Mouse (Mus musculus): ENCODE data around the gene Apc2. TPM values are rescaled to one million over a fixed set of nuclear protein-coding genes. Genes with fewer than 3 reads are reported as not detected.

Apc2 gene
- total RNA-seq, 4 experiments from 2014 or later = 2.2 to 3.1 (median 2.2) TPM

DNA sequence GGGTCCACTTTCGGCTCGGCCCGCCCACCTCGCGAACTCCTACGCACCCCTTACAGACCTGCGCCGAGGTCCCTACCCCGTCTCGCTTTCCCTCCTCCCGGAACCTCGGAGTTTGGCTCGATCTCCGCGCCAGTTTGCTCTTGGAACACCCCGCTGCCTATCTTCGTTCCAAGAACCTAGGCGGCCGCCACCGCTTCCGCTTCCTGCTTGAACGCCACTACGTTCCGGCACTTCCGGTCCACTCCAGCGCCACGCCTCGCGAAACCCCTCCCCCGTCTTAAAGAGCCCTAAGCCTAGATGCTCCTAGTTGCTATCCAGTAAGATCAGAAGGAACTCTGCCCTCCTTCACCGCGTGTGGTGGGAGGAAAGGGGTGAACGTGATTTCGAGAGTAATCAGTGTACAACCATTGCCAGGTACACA lies 24.6 kb downstream of the Apc2 start, which contains the start of gene 2310011J03Rik:
Gene 2310011J03Rik, minus strand, starts transcription at position 198 of the 421 bp plus-strand sequence.
- peak; percentile 96 for DNase-seq (ENCODE audit: low spot score)

DNA sequence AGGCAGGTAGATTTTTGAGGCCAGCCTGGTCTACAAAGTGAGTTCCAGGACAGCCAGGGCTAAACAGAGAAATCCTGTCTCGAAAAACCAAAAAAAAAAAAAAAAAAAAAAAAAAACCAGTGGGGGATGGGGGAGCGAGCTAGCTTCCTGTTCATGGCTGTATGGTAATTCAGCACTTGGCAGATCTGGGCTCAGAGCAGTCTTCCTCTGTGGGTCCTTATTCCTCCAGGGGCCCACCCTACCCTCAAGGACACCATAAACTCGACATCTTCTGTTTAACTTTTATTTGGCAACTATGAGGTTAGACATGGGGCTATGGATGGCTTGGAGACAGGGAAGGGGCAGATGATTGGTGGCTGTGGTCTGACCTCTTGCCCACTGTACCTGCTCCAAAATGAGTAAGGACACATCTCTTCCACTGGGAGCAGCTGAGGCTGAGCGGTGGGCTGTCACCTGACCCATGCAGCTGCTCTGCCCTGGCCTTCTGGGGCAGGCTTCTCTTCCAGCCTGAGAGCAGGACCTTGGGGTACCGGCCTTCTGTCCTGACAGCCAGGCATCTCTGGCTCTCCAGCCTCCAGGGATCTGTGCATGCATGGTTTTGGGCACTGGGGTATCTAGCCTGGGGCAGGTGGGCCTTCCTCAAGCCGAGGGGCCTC lies 25.4 kb downstream of the Apc2 start:
- DNase-seq (ENCODE audit: low spot score) = no peak

DNA sequence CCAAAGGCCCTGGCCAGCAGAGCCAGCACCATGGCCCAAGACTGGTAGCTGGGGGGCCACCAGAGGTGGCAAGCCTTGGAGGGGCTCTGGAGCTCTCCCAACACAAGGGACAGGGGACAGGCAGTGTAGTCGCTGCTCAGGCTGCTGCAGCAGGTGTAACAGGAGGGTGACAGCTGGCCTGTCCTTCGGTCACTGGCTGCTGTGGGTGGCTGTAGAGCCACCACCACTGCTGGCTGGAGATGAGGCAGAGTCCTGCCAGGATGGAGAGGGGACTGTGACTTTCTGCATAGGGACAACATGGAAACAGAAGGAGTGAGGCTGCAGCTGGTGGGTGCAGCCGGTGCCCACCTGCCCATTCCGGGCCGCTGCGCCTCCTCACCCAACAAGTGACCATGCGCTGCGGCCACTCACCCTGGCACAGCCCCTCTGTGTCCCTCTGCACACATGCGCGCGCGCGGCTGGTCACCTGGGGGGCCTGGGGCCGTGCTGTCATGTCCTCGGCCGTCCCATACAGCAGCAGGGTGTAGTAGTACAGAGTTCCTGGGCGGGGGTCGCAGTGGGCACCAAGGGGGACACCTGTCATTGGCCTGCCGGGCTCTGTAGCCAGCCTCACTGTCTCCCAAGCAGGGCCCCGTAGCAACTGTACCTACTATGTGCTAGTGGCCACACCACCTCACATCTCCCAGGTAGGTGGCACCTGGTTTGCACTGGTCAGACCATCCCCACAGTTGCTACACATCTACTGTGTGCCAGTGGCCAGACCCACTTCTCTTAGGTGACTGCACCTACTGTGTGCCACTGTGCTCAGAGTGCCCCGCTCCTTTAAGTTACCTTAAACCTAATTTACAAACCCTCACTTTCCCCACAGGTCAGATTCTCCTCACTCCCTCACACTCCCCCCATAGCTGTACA lies 26.1 kb downstream of the Apc2 start:
- DNase-seq (ENCODE audit: low spot score) = no peak

DNA sequence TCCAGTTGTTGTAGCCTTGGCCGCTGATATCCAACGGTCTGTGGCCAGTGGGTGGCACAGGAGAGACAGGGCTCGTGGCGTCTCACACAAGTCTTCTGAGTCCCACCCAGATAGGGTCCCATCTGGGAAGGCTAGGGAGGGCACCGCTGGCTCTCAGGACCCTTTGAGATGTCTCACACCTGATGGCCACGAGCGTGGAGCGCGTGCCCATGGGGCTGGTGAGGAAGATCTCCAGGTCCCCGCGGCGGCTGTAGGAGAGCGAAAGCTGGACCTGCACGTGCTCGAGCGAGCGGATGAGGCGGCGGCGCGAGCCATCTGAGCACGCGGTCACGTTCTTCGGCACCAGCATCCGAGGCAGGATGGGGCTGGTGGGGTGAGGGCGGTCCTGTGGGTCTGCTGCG lies 27.0 kb downstream of the Apc2 start:
- no peak for DNase-seq (ENCODE audit: low spot score)

DNA sequence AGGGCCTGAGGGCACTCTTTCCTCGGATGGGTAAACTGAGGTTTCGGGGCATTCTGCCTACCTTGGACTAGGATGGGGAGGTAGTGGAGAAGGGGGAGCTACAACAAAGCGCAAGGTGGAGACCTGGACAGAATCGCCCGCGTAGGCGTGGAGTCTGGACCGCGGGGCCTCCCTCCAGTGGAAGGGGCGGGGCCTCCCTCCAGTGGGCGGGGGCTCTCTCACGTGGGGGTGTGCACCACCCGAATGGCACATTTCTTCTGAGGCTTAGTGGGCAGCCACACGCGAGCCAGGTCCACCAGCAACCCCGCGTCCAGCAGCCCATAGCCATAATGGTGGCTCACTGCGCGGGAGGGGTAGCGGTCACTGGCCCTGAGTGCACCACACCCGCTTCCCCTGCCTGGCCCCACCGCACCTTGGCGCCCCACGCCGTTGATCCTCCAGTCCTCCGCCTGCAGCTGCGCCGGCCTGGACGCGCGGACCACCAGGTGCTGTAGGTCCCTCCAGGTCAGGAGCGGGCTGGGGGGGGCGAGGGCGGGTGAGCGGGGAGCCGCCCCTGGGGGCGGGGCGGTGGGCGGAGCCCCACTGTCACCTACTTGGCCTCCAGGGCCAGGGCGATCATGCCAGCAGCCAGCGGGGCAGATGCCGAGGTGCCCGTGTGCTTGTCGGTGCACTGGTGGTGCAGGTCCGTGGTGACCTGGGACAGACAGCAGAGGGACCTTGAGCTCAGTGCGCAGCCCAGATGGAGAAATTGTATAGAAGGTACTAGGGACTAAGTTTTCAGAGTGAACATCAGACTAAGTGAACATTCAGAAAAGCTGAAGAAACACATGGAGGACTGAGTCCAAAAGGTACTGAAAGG lies 27.7 kb downstream of the Apc2 start:
- DNase-seq (ENCODE audit: low spot score) = peak; percentile 62

DNA sequence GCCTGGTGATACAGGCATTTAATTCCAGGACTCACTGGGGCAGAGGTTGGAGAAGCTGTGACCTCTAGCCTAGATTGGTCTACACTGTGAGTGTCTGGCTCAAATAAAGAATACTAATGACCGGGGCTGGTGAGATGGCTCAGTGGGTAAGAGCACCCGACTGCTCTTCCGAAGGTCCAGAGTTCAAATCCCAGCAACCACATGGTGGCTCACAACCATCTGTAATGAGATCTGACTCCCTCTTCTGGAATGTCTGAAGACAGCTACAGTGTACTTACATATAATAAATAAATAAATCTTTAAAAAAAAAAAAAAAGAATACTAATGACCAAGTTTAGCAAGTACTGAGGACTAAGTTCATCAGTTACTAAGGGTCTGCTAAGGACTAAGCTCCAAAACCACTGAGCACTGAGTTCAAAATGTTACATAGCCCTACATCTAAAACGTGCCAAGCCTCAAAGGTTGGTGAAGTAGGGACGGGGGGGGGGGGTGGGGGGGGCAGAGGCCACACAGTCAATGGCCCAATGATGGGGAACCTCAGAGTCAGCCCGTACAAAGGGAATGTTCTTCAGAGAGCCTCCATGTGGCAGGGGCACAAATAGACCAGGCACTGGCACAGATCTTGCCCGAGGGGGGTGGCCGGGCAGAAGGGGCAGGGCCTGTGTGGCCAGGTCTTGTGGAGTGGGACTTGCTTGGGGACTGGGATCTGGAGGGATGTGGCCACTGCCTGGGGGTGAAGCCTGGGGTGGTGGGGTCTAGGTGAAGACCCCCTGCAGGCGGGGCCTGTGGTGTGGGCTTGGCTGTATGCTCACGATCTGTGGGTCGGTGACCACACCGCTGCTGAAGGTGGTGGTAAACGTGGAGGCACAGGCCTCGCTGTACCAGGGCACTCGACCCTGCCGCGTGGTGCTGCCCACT lies 28.6 kb downstream of the Apc2 start:
- DNase-seq (ENCODE audit: low spot score) = no peak

DNA sequence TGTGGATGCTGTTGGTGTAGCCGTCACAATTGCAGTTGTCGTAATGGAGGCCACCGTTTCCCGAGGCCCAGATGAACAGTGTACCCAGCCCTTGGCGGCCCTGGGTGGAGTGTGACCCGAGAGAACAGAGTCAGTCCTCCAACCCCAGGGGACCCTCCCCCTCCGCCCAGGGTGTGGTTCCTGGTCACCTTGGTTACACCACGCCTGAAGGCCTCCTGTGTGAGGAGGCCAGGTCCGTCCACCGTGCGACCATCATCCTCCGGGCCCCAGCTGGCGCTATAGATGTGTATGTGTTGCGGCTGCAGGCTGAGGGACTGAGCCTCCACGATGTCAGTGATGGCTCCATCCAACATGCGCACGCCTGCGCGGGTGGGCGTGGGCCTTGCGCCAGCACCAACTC lies 29.3 kb downstream of the Apc2 start:
- DNase-seq (ENCODE audit: low spot score) = no peak

DNA sequence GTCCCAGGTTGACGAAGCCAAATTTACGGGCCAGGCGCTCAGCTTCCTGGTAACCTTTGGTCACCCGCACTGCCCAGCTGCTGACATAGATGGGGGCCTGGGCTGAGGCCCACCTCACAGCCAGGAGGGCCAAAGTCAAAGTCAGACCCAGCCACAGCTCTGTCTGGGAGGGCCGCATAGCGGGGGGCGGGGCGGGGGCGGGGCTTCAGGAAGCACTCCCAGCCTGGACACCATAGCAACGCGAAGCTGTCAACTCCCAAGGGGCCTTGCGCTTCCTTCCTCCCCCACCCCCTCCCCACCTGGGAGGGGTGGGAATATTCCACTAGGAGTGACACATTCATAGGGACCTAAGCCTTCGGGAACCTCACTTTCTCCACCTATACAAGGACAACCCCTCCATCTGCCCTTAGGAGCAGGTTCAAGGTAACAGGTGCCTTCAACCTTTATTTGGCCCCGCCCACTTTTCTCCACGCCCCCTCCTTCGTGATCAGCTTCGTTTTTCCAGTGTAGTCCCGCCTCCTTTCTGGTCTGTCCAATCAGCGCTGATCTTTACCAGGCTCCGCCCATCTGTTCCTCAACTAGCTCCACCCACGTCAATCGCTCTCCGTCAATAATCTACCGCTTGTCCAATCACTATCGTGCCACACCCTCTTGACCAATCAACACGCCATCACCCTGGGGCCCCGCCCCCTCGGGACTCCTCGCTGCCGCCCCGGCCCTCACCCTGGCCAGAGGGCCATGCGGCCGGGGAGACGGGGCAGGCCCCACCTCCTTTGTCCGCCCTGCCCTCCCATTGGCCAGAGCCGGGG lies 33.7 kb downstream of the Apc2 start, which contains the start of the genes Pcsk4 and Reep6:
Gene Pcsk4, minus strand, starts transcription at position 226 of the 809 bp plus-strand sequence.
Gene Reep6, plus strand, starts transcription at position 681 of the 809 bp plus-strand sequence.
- peak; percentile 91 for DNase-seq (ENCODE audit: low spot score)

DNA sequence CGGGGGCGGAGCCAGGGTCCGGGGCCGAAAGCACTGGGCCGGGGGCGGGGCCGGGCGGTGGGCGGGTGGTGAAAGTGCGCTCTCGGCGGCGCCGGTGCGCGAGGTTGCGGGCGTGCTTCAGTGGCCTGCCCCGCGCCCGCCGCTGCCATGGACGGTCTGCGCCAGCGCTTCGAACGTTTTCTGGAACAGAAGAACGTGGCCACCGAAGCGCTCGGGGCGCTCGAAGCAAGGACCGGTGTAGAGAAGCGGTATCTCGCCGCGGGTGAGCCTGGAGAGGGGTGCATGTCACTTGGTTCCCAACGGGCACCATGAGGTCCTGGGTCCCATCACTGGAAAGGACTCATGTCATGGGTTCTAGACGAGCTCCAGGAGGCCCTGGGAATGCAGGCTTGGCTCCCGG lies 34.3 kb downstream of the Apc2 start:
- DNase-seq (ENCODE audit: low spot score) = no peak

DNA sequence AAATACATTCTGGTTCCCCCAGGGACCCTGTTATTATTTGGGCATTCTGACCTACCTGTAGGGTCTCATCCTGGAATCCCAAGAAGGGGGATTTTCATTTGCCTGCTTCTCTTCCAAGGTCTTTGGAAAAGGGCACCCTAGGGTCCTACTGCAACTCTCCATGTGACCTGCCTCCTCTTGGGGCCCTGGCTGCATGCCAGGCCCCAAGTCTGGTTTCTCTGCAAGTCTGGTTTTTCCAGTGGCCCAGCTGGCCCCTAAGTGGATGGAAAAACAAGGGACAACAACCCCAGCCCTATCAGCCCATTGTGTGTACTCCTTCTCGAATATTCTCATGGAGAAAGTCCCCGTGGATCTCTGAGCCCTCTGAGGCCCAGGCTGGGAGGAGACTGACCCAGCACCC lies 35.1 kb downstream of the Apc2 start:
- no peak for DNase-seq (ENCODE audit: low spot score)

DNA sequence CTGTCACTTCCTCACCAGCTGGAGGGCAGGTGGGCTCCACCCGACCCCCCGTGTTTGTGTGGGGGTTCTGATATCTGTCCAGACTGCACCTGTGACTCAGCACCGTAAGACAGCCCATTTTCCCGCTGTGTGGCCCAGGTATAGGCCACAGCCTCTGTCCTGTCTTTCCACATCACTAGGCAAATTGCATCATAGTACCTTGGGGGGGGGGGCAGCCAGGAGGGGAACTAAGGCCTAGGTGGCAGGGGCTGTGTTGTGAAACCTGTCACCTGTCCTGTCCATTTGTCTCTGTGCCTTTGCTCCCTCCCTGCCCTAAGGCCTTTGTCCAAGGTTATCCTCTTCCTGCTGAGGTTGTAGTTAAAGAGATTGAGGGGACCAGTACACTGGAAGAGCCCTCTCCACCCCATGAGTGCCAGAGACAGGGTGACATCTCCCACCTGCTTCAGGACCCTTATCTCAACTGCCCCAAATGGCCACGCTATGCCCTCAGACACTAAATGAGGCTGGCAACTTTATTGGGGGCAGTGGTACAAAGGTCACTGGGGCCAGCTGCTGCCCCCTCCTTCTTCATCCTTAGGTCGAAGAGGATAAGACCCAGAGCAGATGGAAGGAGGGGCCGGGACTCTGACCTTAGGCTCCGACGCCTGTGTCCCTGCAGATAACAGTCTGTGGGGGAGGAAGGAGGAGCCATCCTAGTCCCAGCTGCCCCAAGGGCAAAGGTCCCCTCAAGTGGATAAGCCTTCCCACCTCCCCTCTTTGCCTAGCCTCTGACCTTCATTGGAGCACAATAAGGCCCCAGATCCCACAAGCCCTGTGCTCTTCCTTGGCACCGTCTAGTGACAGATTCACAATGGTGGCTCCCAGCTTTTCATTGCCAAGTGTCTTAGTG lies 36.1 kb downstream of the Apc2 start:
- no peak for DNase-seq (ENCODE audit: low spot score)

DNA sequence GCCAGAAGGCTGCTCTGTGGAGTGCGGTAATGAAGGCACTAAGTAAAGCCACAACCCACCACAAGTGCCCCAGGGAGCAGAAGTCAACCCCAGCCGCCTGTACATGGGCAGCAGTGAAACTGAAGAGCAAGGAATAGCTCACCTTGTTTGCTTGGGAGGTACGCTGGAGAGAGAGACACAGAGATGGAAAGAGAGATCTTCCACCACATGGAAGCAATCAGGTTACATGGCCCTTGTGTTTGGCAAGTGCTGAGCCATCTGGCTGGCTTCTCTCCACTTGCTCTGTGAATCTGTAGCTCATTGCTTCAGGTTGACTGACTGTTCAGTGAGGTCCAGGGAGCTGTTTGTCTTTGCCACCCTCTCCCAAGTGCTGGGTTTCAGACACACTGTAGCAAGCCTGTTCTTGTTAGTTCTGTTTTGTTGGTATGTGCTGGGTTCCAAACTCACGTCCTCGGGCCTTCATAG lies 36.8 kb downstream of the Apc2 start:
- DNase-seq (ENCODE audit: low spot score) = no peak

DNA sequence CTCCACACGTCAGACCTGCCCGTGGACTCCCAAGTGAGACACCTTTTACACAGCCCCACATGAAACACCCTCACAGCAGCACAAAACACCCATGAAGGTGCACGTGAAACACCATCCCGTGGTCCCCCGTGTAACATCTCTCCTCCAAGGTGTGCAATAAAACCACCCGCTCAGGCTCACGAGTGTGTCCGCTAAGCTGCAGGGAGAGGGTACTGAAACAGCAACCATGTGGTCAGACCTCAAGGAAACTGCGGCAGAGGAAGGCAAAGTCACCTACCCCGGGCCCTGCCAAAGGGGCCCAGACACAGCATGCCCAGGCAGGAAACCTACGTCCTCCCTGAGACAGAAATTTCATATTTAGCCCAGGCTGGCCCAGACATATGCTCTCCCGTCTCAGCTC lies 40.5 kb downstream of the Apc2 start:
- DNase-seq (ENCODE audit: low spot score) = no peak

DNA sequence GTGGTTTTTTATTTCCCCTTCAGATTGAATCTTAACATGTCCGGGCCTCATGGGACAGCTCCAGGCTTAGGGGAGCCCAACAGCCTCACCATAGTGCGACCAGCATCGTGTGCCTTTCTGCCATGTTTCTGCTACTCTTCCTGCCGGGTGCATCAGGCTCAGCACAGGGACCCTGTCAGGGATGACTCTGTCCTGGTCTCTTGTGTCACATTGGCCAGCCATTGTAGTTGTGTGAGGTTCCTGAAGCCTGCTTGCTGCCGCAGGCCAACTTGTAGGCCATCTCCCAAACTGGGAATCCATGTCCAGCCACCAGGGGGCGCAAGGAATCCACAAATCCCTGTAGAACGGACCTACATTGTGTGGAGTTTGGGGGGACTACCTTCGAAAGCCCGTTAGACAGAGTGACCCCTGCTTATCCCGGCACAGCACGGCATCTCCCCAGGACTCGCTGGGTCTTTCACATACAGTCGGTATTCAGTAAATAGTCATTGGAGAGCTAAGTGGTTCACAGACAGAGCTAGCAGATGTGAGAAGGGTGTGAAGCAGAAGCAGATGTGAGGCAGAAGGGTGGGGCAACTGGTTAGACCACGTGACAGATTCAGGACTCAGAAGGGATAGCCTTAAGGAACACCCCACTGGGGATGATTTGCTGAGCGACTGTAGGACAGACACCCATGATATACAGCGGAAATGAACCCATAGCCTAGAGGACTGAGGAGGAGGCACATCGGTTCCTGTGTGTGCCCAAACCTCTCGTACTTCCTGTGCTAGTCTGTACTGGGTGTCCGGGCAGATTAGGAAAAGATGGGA lies 44.4 kb downstream of the Apc2 start:
- peak; percentile 85 for DNase-seq (ENCODE audit: low spot score)

DNA sequence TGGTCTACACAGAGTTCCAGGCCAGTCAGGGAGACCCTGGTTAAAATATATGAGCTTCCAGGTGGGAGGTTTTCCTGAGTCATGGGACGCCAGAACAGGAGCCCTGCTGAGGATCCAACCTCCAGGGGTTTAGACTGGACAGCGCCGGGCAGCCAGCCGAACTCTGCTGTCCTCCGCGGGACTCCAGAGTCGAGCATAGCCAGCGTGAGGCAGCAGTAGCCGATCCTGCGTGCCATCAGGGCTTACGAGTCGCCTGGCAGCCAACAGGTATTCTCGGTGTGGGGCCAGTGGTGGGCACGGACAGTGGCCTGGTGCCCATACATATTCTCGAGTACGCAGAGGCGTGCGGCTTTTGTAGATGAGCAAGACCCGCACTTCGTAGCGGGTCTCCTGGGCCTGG lies 45.2 kb downstream of the Apc2 start:
- no peak for DNase-seq (ENCODE audit: low spot score)

DNA sequence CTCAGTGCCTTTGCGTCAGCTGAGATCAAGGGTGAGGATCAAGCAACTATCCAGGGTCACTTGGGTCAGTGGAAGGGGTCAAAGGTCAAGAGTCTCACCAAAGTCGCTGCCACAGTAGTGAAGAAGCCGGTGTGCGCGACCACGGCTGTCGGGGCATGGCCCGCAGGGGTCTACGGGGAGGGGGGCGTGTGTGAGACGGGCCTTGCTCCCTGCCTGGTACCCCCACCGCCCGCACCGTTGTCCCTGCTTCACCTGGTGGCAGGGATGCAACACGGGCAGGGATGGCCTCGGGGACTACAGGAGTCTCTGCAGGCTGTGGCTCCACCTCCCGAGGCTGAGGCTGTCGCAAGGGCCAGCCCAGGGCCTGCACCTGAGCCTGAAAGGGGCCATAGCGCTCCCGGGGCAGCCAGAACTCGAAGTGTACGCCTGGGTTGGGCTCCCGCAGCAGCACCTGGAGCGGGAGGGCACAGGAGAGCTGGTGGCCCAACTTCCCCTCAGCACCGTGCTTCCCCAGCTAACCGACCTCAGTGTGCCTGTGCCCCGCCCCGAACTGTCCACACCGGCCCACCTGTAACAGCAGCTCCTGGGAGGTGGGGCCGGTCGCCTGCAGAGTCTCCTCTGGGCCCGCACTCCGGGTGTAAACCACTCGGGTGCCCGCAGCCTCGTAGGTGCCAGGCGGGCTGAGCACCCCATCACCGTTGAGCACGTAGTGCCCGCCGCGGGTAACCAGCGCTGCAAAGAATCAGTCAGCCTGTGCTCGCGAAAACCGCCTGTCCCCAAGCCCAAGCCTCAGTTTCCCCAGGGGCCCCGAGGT lies 45.9 kb downstream of the Apc2 start:
- DNase-seq (ENCODE audit: low spot score) = no peak

DNA sequence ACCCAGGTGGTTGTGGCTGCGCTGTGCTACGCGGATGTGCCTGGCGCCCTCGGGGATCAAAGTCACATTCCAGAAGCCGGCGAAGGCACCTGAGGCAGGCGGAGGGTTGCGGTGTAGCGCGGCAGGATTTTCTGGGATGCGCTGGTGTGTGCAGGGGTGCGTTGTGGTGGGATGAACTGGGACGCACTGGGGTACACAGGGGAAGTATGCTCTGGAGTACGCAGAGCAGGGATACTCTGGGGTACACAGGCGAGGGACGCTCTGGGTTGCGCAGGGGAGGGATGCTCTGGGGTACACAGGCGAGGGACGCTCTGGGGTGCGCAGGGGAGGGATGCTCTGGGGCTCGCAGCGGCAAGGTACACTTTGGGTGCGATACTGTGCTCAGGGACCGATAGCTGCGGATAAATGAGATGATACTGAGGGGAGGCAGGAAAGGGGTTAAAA lies 46.5 kb downstream of the Apc2 start:
- no peak for DNase-seq (ENCODE audit: low spot score)
